Mouse (Mus musculus) stomach, embryonic 15.5 days (tissue): ENCODE data around the gene Slc12a8. TPM values are rescaled to one million over a fixed set of nuclear protein-coding genes. Genes with fewer than 3 reads are reported as not detected.

Experiments
- ATAC-seq: fragments of 200-750 bp; cut with Nextera tagmentation; 2 replicates; pipeline ENCODE4 v1.8.0; 2017; ENCODE audit warnings: low read depth, moderate number of reproducible peaks, moderate TSS enrichment; ENCODE audit not compliant: insufficient read depth, low FRiP score
- H3K27ac ChIP-seq: fragments of 300-500 bp; sonication (generic); 2 replicates; pipeline ENCODE4 v1.5.1; 2015; ENCODE audit warnings: mild to moderate bottlenecking, inconsistent platforms
- H3K27me3 ChIP-seq: fragments of 300-500 bp; sonication (generic); replicated peaks from 2 replicates; pipeline ENCODE4 v1.6.1; 2015; ENCODE audit warnings: inconsistent platforms
- H3K36me3 ChIP-seq: fragments of 300-500 bp; sonication (generic); 2 replicates; pipeline ENCODE4 v1.6.1; 2015; ENCODE audit warnings: inconsistent platforms
- H3K4me1 ChIP-seq: fragments of 300-500 bp; sonication (generic); 2 replicates; pipeline ENCODE4 v1.6.1; 2015; ENCODE audit warnings: inconsistent platforms
- H3K4me2 ChIP-seq: fragments of 300-500 bp; sonication (generic); 2 replicates; pipeline ENCODE4 v1.6.1; 2015; ENCODE audit warnings: mild to moderate bottlenecking, inconsistent platforms
- H3K4me3 ChIP-seq: fragments of 300-500 bp; sonication (generic); replicated peaks from 2 replicates; pipeline ENCODE4 v1.5.1; 2015; ENCODE audit warnings: inconsistent platforms
- H3K9ac ChIP-seq: fragments of 300-500 bp; sonication (generic); 2 replicates; pipeline ENCODE4 v1.6.1; 2015; ENCODE audit warnings: inconsistent platforms
- H3K9me3 ChIP-seq: fragments of 300-500 bp; sonication (generic); 2 replicates; pipeline ENCODE4 v1.6.1; 2016; ENCODE audit warnings: inconsistent platforms
- WGBS: fragments of 180-500 bp; shearing (Covaris S2); methylation state at CpG from one replicate; pipeline ENCODE4 v1.1.7; 2015; 5-methylcytosine and 5-hydroxymethylcytosine counted together
- polyA plus RNA-seq: library from polyadenylated mRNA; unstranded; fragments of >200 nt; fragmentation: Nextera tagmentation; extraction: Ambion mirVana; gene quantifications from 2 replicates; pipeline ENCODE4 v1.2.1, GENCODE M21; 2015

The Slc12a8 gene
- polyA plus RNA-seq, 1 experiment from 2014 or later: 3.6 TPM

DNA sequence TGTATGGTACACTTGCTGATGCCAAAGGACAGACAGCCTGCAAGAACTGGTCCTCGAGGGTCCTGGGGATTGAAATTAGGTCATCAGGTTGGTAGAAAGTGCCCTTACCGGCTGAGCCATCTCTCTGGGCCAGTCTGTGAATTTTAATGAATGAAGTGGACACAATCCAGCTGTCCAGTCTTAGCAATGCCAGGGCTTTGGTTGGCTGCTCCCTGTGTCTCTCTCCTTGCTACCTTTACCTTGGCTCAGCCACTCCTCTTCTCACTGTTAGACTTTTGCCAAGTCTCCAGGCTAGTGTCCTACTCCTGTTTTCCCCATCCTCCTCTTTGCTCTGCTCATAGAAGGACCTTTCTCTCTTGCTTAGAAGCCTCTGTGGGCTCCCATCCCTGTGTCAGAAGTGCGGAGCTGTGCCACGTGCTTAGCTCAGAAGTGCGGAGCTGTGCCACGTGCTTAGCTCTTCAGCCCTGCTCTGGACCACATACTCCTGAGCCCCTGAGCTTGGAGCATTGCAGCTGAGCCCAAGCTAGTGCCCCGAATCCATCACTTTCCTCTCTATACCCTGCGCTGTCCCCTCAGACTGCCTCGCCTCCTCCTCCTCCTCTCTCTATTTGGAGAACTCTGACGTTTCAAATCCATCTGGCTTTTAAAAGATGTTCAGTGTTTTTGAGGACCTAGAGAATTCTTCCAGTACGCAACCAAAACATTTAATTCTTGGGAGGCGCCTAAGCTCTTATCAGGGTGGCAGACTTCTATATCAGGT is 118.9 kb downstream of the Slc12a8 start:
- Histone ChIP-seq H3K27me3 (no peaks in the 10 kb centered on the region), H3K4me1 (no peaks in the 10 kb centered on the region), H3K9ac (no peak overlapping the region), H3K4me3 (no peak overlapping the region), H3K9me3 (no peaks in the 10 kb centered on the region), H3K36me3 (no peaks in the 10 kb centered on the region), H3K27ac (no peak overlapping the region), H3K4me2 (no peak overlapping the region)
- no peak for ATAC-seq
- WGBS: 69% methylated on average over 12 of the region's 12 CpGs

GRCm38 (mm10) chr16:33641779-33642178 is 124.7 kb downstream of the Slc12a8 start:
- H3K4me2 ChIP-seq: no peak overlapping the region
- H3K4me1 ChIP-seq: no peaks in the 10 kb centered on the region
- WGBS: 48% methylated on average over 3 of the region's 3 CpGs
- no peak for ATAC-seq
- H3K9ac ChIP-seq: no peak overlapping the region
- H3K4me3 ChIP-seq: no peak overlapping the region
- no peaks in the 10 kb centered on the region for H3K9me3 ChIP-seq
- no peaks in the 10 kb centered on the region for H3K36me3 ChIP-seq
- H3K27me3 ChIP-seq: no peaks in the 10 kb centered on the region
- no peak overlapping the region for H3K27ac ChIP-seq

GRCm38 (mm10) chr16:33653116-33653515 is 136.0 kb downstream of the Slc12a8 start:
- H3K27ac ChIP-seq: no peak overlapping the region
- WGBS: 89% methylated on average over 6 of the region's 6 CpGs

DNA sequence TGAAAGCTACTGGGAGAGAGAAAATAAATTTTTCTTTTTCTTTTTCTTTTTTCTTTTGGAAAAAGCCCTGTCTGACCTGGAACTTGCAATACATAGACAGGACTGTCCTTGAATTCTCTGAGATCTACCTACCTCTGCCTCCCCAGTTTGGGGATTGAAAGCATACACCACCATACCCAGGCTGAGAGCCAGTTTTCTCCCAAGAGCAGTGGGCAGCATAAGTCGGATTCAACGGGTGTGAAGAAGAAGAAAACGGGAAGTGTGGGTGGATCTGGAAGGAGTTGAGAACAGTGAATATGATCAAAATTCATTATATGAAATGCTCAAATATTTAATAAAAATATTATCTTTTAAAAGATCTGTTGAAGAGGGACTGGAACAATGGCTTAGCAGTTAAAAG is 138.3 kb downstream of the Slc12a8 start:
- Histone ChIP-seq H3K27ac (no peak overlapping the region), H3K9me3 (no peaks in the 10 kb centered on the region), H3K4me3 (no peak overlapping the region), H3K9ac (no peak overlapping the region), H3K36me3 (no peaks in the 10 kb centered on the region), H3K27me3 (no peaks in the 10 kb centered on the region), H3K4me2 (no peak overlapping the region), H3K4me1 (0 out of 2 replicates have a peak, but pooled peaks cover 3% of the 10 kb centered on the region)
- WGBS: 89% methylated on average over 3 of the region's 3 CpGs
- no peak for ATAC-seq

More at GRCm38 (mm10) chr16:33653116-33653515, 136.0 kb downstream of the Slc12a8 start:
- no peak overlapping the region for H3K9ac ChIP-seq
- no peak for ATAC-seq
- no peaks in the 10 kb centered on the region for H3K27me3 ChIP-seq
- H3K4me3 ChIP-seq: no peak overlapping the region
- H3K36me3 ChIP-seq: no peaks in the 10 kb centered on the region
- no peaks in the 10 kb centered on the region for H3K4me1 ChIP-seq
- no peak overlapping the region for H3K4me2 ChIP-seq
- no peaks in the 10 kb centered on the region for H3K9me3 ChIP-seq

DNA sequence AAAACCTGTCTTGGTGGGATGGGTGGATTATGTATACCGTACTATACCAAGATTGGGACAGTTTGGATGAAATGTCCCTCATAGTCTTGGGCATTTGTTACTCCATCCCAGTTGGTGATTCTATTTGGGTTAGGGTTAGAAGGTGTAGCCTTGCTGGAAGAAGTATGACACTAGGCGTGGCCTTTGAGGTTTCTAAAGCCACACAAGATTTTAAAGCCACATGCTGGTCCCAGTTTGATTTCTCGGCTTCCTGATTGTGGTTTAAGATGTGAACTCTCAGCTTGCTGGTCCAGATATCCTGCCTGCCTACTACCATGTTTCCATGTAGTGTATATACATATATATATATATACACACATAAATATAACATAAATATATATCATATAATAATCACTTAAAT is 140.1 kb downstream of the Slc12a8 start:
- Histone ChIP-seq H3K4me2 (no peak overlapping the region), H3K27ac (no peak overlapping the region), H3K4me3 (no peak overlapping the region), H3K27me3 (no peaks in the 10 kb centered on the region), H3K36me3 (no peaks in the 10 kb centered on the region), H3K9me3 (no peaks in the 10 kb centered on the region), H3K9ac (no peak overlapping the region), H3K4me1 (0 out of 2 replicates have a peak, but pooled peaks cover 3% of the 10 kb centered on the region)
- WGBS: 91% methylated on average over 3 of the region's 3 CpGs
- no peak for ATAC-seq

DNA sequence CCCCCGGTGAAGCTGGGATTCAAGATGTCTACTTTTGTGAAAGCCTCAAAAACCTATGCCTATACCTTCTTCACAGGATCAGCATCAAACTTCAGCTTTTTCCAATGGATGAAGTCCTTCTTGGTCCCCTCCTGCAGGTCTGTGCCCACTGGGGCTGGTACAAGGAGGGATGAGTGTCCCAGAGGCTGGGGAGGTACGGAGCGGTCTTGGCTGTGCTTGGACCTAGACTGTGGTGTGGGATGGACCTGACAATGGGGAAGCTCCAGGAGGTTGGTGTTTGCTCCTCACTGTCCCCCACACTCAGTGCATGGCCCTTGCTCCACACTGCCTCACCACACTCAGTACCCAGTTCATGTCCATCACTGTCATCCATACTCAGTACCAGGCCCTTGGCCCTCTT is 141.0 kb downstream of the Slc12a8 start:
- H3K9me3 ChIP-seq: no peaks in the 10 kb centered on the region
- H3K27me3 ChIP-seq: no peaks in the 10 kb centered on the region
- no peak overlapping the region for H3K4me2 ChIP-seq
- H3K4me3 ChIP-seq: no peak overlapping the region
- H3K36me3 ChIP-seq: no peaks in the 10 kb centered on the region
- 0 out of 2 replicates have a peak, but pooled peaks cover 3% of the 10 kb centered on the region for H3K4me1 ChIP-seq
- ATAC-seq: no peak
- no peak overlapping the region for H3K27ac ChIP-seq
- H3K9ac ChIP-seq: no peak overlapping the region
- 91% methylated on average over 3 of the region's 3 CpGs for WGBS

- Histone ChIP-seq H3K27ac (no peak overlapping the region), H3K4me1 (0 out of 2 replicates have a peak, but pooled peaks cover 3% of the 10 kb centered on the region), H3K9me3 (no peaks in the 10 kb centered on the region), H3K9ac (no peak overlapping the region), H3K27me3 (no peaks in the 10 kb centered on the region), H3K4me3 (no peak overlapping the region), H3K4me2 (no peak overlapping the region), H3K36me3 (no peaks in the 10 kb centered on the region)
- ATAC-seq: no peak
- 80% methylated on average over 5 of the region's 5 CpGs for WGBS
These were observed 142.4 kb downstream of the Slc12a8 start for GRCm38 (mm10) chr16:33659521-33659920.

DNA sequence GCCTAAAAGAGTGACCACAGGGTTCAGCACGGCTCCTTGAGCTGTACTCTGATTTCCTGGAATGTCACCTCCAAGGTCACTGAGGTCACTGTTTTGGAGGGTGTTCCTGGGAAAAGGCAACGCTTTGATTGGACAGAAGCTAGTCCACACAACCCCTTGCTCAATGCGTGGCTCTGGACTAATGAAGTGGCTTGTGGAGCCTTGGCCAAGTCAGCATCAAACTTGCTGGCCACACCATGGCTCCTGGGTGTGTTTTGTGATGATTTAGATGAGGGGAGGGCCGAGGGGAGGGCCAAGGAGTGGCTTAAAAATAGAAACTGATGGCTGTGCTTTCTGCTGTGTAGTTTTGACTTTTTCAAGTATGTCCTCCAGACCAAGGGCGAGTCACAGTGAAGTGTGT is 143.0 kb downstream of the Slc12a8 start:
- Histone ChIP-seq H3K27ac (no peak overlapping the region), H3K36me3 (no peaks in the 10 kb centered on the region), H3K27me3 (no peaks in the 10 kb centered on the region), H3K9me3 (no peaks in the 10 kb centered on the region), H3K4me3 (no peak overlapping the region), H3K4me1 (0 out of 2 replicates have a peak, but pooled peaks cover 3% of the 10 kb centered on the region), H3K9ac (no peak overlapping the region), H3K4me2 (no peak overlapping the region)
- ATAC-seq: no peak
- 59% methylated on average over 5 of the region's 5 CpGs for WGBS

DNA sequence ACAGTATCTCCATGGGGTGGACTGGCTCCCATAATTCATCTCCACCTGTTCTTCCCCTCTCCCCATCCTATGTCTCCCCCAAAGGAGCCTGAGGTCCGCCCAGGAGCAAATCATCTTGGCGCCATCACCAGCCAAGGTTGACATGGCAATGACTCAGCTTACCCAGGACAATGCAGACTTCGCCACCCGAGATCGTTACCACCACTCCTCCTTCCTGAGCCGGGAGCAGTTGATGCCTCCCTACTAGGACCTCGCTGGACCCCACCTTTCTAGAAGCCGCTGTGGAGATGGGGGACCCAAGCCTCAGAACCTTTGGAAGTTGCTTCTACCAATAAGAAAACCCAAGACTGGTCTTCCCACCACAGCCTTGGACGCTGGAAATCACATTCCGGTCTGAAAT is 145.7 kb downstream of the Slc12a8 start:
- Histone ChIP-seq H3K9me3 (no peaks in the 10 kb centered on the region), H3K36me3 (no peaks in the 10 kb centered on the region), H3K4me2 (no peak overlapping the region), H3K4me3 (no peak overlapping the region), H3K27ac (no peak overlapping the region), H3K9ac (no peak overlapping the region), H3K4me1 (0 out of 2 replicates have a peak, but pooled peaks cover 3% of the 10 kb centered on the region), H3K27me3 (no peaks in the 10 kb centered on the region)
- ATAC-seq: no peak
- 92% methylated on average over 10 of the region's 10 CpGs for WGBS

- no peak overlapping the region for H3K4me2 ChIP-seq
- no peak overlapping the region for H3K9ac ChIP-seq
- H3K27me3 ChIP-seq: no peaks in the 10 kb centered on the region
- WGBS: 72% methylated on average over 6 of the region's 6 CpGs
- no peak overlapping the region for H3K27ac ChIP-seq
- H3K4me3 ChIP-seq: no peak overlapping the region
- H3K9me3 ChIP-seq: no peaks in the 10 kb centered on the region
- no peak for ATAC-seq
- 0 out of 2 replicates have a peak, but pooled peaks cover 9% of the 10 kb centered on the region for H3K4me1 ChIP-seq
- no peaks in the 10 kb centered on the region for H3K36me3 ChIP-seq
These were observed 149.1 kb downstream of the Slc12a8 start for GRCm38 (mm10) chr16:33666226-33666625.

GRCm38 (mm10) chr16:33666985-33667538 is 149.9 kb downstream of the Slc12a8 start:
- Histone ChIP-seq H3K36me3 (no peaks in the 10 kb centered on the region), H3K27ac (no peak overlapping the region), H3K4me2 (no peak overlapping the region), H3K4me1 (0 out of 2 replicates have a peak, but pooled peaks cover 10% of the 10 kb centered on the region), H3K9ac (no peak overlapping the region), H3K9me3 (no peaks in the 10 kb centered on the region), H3K27me3 (no peaks in the 10 kb centered on the region), H3K4me3 (no peak overlapping the region)
- 87% methylated on average over 4 of the region's 4 CpGs for WGBS
- no peak for ATAC-seq

GRCm38 (mm10) chr16:33668448-33668847 is 151.3 kb downstream of the Slc12a8 start:
- Histone ChIP-seq H3K4me3 (no peak overlapping the region), H3K27ac (no peak overlapping the region), H3K4me1 (0 out of 2 replicates have a peak, but pooled peaks cover 10% of the 10 kb centered on the region), H3K4me2 (no peak overlapping the region), H3K27me3 (no peaks in the 10 kb centered on the region), H3K9ac (no peak overlapping the region), H3K36me3 (no peaks in the 10 kb centered on the region), H3K9me3 (no peaks in the 10 kb centered on the region)
- ATAC-seq: no peak
- 80% methylated on average over 2 of the region's 2 CpGs for WGBS
